ENCODE assay signal across 20 mouse cellular contexts in genomic region chr2:121614483-121615198, GRCm38 (mm10).
A peak's percentile ranks its signal among the peaks of the same experiment; 100 is the strongest.
DNase-seq lines count a peak whose midpoint lies in the region; ATAC-seq lines count a peak whose summit lies in the region.
"Had no signal": no experiment of that assay in that cellular context is flagged by ENCODE, and none has a peak within 500 bp of the region (broad histone marks: within the 10 kb centered on the region; RNA-seq: fewer than 3 reads in every experiment).

No protein-coding gene starts in this region.

- H3K9ac ChIP-seq in heart, embryonic 11.5 days (ENCODE audit: low read depth, low read length), result no peak overlapping the region
- H3K9ac ChIP-seq in hindbrain, embryonic 16.5 days (ENCODE audit: low read depth, low read length), result no peak overlapping the region
- H3K9ac ChIP-seq: forebrain, embryonic 13.5 days; hindbrain, embryonic 13.5 days; intestine, embryonic 15.5 days; kidney, embryonic 15.5 days; liver, embryonic 12.5 days; lung, embryonic 14.5 days; midbrain, embryonic 13.5 days; neural tube, embryonic 15.5 days had no signal

- WGBS in heart, embryonic 11.5 days (ENCODE audit: insufficient replicate concordance), result 67% methylated on average over 9 of the region's 9 CpGs
- 87% methylated on average over 9 of the region's 9 CpGs for WGBS in embryonic facial prominence, embryonic 10.5 days
- 86% methylated on average over 9 of the region's 9 CpGs for WGBS in hindbrain, embryonic 16.5 days

- H3K36me3 ChIP-seq in heart, embryonic 11.5 days (ENCODE audit: control insufficient read depth, insufficient read depth, low read length), result no peaks in the 10 kb centered on the region
- H3K36me3 ChIP-seq in embryonic facial prominence, embryonic 10.5 days (replicated peaks), result no peaks in the 10 kb centered on the region
- H3K36me3 ChIP-seq in hindbrain, embryonic 16.5 days (ENCODE audit: control insufficient read depth, insufficient read depth, low read length), result no peaks in the 10 kb centered on the region
- H3K36me3 ChIP-seq: hindbrain, embryonic 13.5 days; intestine, embryonic 15.5 days; kidney, embryonic 15.5 days; liver, embryonic 12.5 days; midbrain, embryonic 13.5 days; neural tube, embryonic 15.5 days had no signal

- H3K27ac ChIP-seq in heart, embryonic 11.5 days (ENCODE audit: low read depth, low read length), result no peak overlapping the region
- H3K27ac ChIP-seq in embryonic facial prominence, embryonic 10.5 days (replicated peaks), result no peak overlapping the region
- H3K27ac ChIP-seq in hindbrain, embryonic 16.5 days (ENCODE audit: low read depth, low read length), result no peak overlapping the region
- H3K27ac ChIP-seq: forebrain, embryonic 13.5 days; hindbrain, embryonic 13.5 days; intestine, embryonic 15.5 days; kidney, embryonic 15.5 days; liver, embryonic 12.5 days; midbrain, embryonic 13.5 days; neural tube, embryonic 15.5 days had no signal

- peak; percentile 56 to 60 for DNase-seq in heart, adult 18-20 months
- peak; percentile 20 for DNase-seq in 3134 (ENCODE audit: extremely low read depth, insufficient read length, low spot score)
- DNase-seq in adrenal gland, postnatal 14 days, result peak; percentile 74
- peak; percentile 47 for DNase-seq in cerebellum, adult 8-10 months
- DNase-seq in embryonic facial prominence, embryonic 10.5 days (ENCODE audit: low spot score), result no peak
- no peak for DNase-seq in lung, postnatal 36 days
- DNase-seq: lung, embryonic 14.5 days; thymus, postnatal 4 days had no signal

- no peak overlapping the region for H3K4me2 ChIP-seq in heart, embryonic 11.5 days
- no peak overlapping the region for H3K4me2 ChIP-seq in hindbrain, embryonic 16.5 days (ENCODE audit: low read length)
- H3K4me2 ChIP-seq: forebrain, embryonic 13.5 days; hindbrain, embryonic 13.5 days; intestine, embryonic 15.5 days; kidney, embryonic 15.5 days; liver, embryonic 12.5 days; lung, embryonic 14.5 days; midbrain, embryonic 13.5 days; neural tube, embryonic 15.5 days had no signal

- H3K9me3 ChIP-seq in heart, embryonic 11.5 days (replicated peaks; ENCODE audit: control insufficient read depth, low read length), result no peaks in the 10 kb centered on the region
- no peaks in the 10 kb centered on the region for H3K9me3 ChIP-seq in embryonic facial prominence, embryonic 10.5 days
- H3K9me3 ChIP-seq in hindbrain, embryonic 16.5 days (ENCODE audit: control insufficient read depth, low read length), result no peaks in the 10 kb centered on the region
- H3K9me3 ChIP-seq: forebrain, embryonic 13.5 days; hindbrain, embryonic 13.5 days; intestine, embryonic 15.5 days; kidney, embryonic 15.5 days; liver, embryonic 12.5 days; midbrain, embryonic 13.5 days; neural tube, embryonic 15.5 days had no signal

- no peaks in the 10 kb centered on the region for H3K27me3 ChIP-seq in heart, embryonic 11.5 days (ENCODE audit: control insufficient read depth, insufficient read depth, low read length)
- H3K27me3 ChIP-seq in embryonic facial prominence, embryonic 10.5 days (replicated peaks; ENCODE audit: low read depth, poor library complexity, severe bottlenecking), result no peaks in the 10 kb centered on the region
- H3K27me3 ChIP-seq in hindbrain, embryonic 16.5 days (replicated peaks; ENCODE audit: control insufficient read depth, insufficient read depth, low read length), result no peaks in the 10 kb centered on the region
- H3K27me3 ChIP-seq: forebrain, embryonic 13.5 days; hindbrain, embryonic 13.5 days; intestine, embryonic 15.5 days; kidney, embryonic 15.5 days; liver, embryonic 12.5 days; midbrain, embryonic 13.5 days; neural tube, embryonic 15.5 days; Patski had no signal

- no peak overlapping the region for H3K4me3 ChIP-seq in heart, embryonic 11.5 days (ENCODE audit: low read depth, low read length)
- no peak overlapping the region for H3K4me3 ChIP-seq in embryonic facial prominence, embryonic 10.5 days
- no peak overlapping the region for H3K4me3 ChIP-seq in hindbrain, embryonic 16.5 days (ENCODE audit: low read length)
- H3K4me3 ChIP-seq: forebrain, embryonic 13.5 days; hindbrain, embryonic 13.5 days; intestine, embryonic 15.5 days; kidney, embryonic 15.5 days; liver, embryonic 12.5 days; midbrain, embryonic 13.5 days; myocyte; neural tube, embryonic 15.5 days had no signal

- H3K4me1 ChIP-seq in heart, embryonic 11.5 days (ENCODE audit: control insufficient read depth, insufficient read depth, low read length), result peaks cover 14% of the 10 kb centered on the region
- peaks cover 30% of the 10 kb centered on the region for H3K4me1 ChIP-seq in embryonic facial prominence, embryonic 10.5 days
- peaks cover 20% of the 10 kb centered on the region for H3K4me1 ChIP-seq in hindbrain, embryonic 16.5 days (ENCODE audit: control insufficient read depth, insufficient read depth, low read depth, low read length)
- H3K4me1 ChIP-seq: liver, embryonic 12.5 days had no signal

- no peak for ATAC-seq in heart, embryonic 11.5 days (replicated peaks; ENCODE audit: insufficient number of reproducible peaks, low FRiP score, low TSS enrichment)
- ATAC-seq in hindbrain, embryonic 16.5 days, result no peak
- ATAC-seq: activated CD4-positive, CD25-positive, alpha-beta regulatory T cell, adult 4 months; forebrain, embryonic 13.5 days; intestine, embryonic 15.5 days; liver, embryonic 12.5 days; midbrain, embryonic 13.5 days; Patski had no signal

Comparison
In these comparisons a context has a peak if more than half of its experiments do, and no peak if none do; other contexts are left out.
1. DNase-seq: peak in heart, adult 18-20 months (2 of 2), 3134 (single experiment), adrenal gland, postnatal 14 days (single experiment) and cerebellum, adult 8-10 months (single experiment); none in embryonic facial prominence, embryonic 10.5 days (single experiment) and lung, postnatal 36 days (single experiment).